Mouse (Mus musculus): ENCODE measurements around the gene Olfr707. TPM values are rescaled to one million over a fixed set of nuclear protein-coding genes. Genes with fewer than 3 reads are reported as not detected.

Olfr707 gene
- polyA plus RNA-seq (2021; fragmentation: Nextera tagmentation), result not detected in 2 replicates
- long read RNA-seq, experiment 1, result 0 reads
- long read RNA-seq, experiment 2, result 0 reads

DNA sequence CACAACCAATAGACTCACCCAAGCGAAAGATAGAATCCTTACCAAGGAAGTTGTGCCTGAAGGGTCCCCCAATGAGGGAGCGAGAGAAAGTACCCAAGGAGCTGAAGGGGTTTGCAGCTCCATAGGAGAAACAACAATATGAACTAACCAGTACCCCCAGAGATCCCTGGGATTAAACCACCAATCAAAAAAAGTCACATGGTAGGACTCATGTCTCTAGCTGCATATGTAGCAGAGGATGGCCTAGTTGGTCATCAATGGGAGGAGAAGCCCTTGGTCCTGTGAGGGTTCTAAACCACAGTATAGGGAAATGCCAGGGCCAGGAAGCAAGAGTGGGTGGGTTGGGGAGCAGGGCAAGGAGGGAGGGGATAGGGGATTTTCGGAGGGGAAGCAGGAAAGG is at the start of gene Olfr707:
TSS of gene Olfr707 (minus strand) at position 101 of the 400 bp plus-strand sequence.

GRCm38 (mm10) chr7:106948212-106948611 is 47.2 kb upstream of the Olfr707 start, which contains the start of gene Olfr710:
Gene Olfr710, minus strand, starts transcription at chr7:106948312.

GRCm38 (mm10) chr7:106932119-106932518 is 31.1 kb upstream of the Olfr707 start, which contains the start of gene Olfr709-ps1:
Gene Olfr709-ps1, minus strand, starts transcription at chr7:106932219.

DNA sequence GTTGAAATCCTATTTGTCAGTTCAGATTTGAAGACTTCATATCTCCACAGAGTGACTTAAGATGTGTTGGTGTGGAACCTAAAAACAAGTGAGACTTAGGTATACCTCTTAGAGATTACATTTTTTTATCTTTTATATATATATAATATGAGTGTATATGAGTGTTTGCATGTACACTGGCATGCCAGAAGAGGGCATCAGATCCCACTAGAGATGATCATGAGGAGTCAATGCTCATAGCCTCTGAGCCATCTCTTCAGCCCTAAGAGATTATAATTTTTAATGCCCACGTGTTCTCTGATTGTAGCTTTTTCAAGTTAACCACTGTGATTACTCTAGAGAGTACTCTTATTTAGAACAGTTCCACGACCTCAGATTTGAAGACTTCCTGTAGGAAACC is 6.6 kb upstream of the Olfr707 start, which contains the start of gene Olfr1532-ps1:
TSS of gene Olfr1532-ps1 (plus strand) at position 326 of the 400 bp plus-strand sequence.

GRCm38 (mm10) chr7:106888062-106888461 is 13.0 kb downstream of the Olfr707 start, which contains the start of gene Olfr706:
Gene Olfr706, minus strand, starts transcription at chr7:106888162.

GRCm38 (mm10) chr7:106876791-106877190 is 24.2 kb downstream of the Olfr707 start, which contains the start of gene Olfr705:
Gene Olfr705, minus strand, starts transcription at chr7:106876891.

DNA sequence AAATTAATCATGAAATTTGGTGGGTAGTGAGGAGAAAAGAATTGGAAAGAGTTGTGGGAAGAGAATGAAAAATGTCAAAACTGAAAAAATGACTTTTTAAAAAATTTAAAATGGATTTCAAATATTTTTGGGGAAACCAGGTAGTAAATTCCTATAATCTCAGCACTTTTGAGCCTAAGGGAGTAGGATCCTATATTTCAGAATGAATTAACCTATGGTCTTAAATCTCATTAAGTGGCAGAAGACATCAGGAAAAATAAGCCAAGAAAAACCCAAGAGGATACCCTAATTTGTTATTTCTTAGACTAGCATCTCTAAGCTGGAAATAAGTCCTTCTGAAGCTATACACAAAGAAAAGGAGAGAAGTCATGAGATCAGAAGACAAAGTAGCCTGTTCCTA is 38.2 kb downstream of the Olfr707 start, which contains the start of gene Olfr704:
TSS of gene Olfr704 (plus strand) at position 301 of the 400 bp plus-strand sequence.

DNA sequence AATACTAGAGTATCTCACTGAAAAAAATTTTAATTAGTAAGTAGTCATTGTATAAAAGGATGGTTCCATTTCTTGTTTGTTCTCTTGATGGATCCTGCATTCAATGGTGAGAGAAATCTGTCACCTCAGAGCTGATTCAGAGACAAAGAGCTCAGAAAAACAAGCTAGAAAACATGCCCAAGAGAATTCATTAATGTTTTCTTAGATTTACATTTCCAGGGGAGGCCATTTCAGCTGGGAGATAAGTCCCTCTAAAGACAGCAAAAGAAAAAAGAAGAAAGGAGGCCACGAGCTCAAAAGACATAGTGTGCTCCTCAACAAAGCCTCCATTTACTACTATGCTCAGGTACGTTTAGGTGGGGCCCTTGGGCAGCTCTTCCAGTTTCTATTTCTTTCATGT is 58.0 kb downstream of the Olfr707 start, which contains the start of gene Olfr703:
TSS of gene Olfr703 (plus strand) at position 301 of the 400 bp plus-strand sequence.

Other genes with a start within 250 kb of the Olfr707 start
- gene Olfr693, start 220.7 kb downstream of the Olfr707 start, polyA plus RNA-seq (2021; fragmentation: Nextera tagmentation), result not detected in 2 replicates
- not detected in 2 replicates for gene Olfr694, start 209.4 kb downstream of the Olfr707 start, polyA plus RNA-seq (2021; fragmentation: Nextera tagmentation)
- gene Olfr695, start 184.8 kb downstream of the Olfr707 start, polyA plus RNA-seq (2021; fragmentation: Nextera tagmentation), result not detected in 2 replicates
- not detected in 2 replicates for gene Olfr697, start 158.8 kb downstream of the Olfr707 start, polyA plus RNA-seq (2021; fragmentation: Nextera tagmentation)
- gene Olfr698, start 145.8 kb downstream of the Olfr707 start, polyA plus RNA-seq (2021; fragmentation: Nextera tagmentation), result not detected in 2 replicates
- gene Olfr699, start 108.0 kb downstream of the Olfr707 start, polyA plus RNA-seq (2021; fragmentation: Nextera tagmentation), result not detected in 2 replicates
- not detected in 2 replicates for gene Olfr700, start 92.4 kb downstream of the Olfr707 start, polyA plus RNA-seq (2021; fragmentation: Nextera tagmentation)
- not detected in 2 replicates for gene Olfr701, start 87.1 kb downstream of the Olfr707 start, polyA plus RNA-seq (2021; fragmentation: Nextera tagmentation)
- gene Olfr702, start 67.3 kb downstream of the Olfr707 start, polyA plus RNA-seq (2021; fragmentation: Nextera tagmentation), result not detected in 2 replicates
- not detected in 2 replicates for gene Olfr703, start 57.9 kb downstream of the Olfr707 start, polyA plus RNA-seq (2021; fragmentation: Nextera tagmentation)
- gene Olfr704, start 38.1 kb downstream of the Olfr707 start, polyA plus RNA-seq (2021; fragmentation: Nextera tagmentation), result not detected in 2 replicates
- not detected in 2 replicates for gene Olfr705, start 24.4 kb downstream of the Olfr707 start, polyA plus RNA-seq (2021; fragmentation: Nextera tagmentation)
- not detected in 2 replicates for gene Olfr706, start 13.1 kb downstream of the Olfr707 start, polyA plus RNA-seq (2021; fragmentation: Nextera tagmentation)
- not detected in 2 replicates for gene Olfr1532-ps1, start 6.8 kb upstream of the Olfr707 start, polyA plus RNA-seq (2021; fragmentation: Nextera tagmentation)
- not detected in 2 replicates for gene Olfr709-ps1, start 31.0 kb upstream of the Olfr707 start, polyA plus RNA-seq (2021; fragmentation: Nextera tagmentation)
- gene Olfr710, start 47.1 kb upstream of the Olfr707 start, polyA plus RNA-seq (2021; fragmentation: Nextera tagmentation), result not detected in 2 replicates
- not detected in 2 replicates for gene Olfr6, start 62.7 kb upstream of the Olfr707 start, polyA plus RNA-seq (2021; fragmentation: Nextera tagmentation)
- gene Olfr711, start 74.2 kb upstream of the Olfr707 start, polyA plus RNA-seq (2021; fragmentation: Nextera tagmentation), result not detected in 2 replicates
- gene Olfr2, start 104.8 kb upstream of the Olfr707 start, polyA plus RNA-seq (2021; fragmentation: Nextera tagmentation), result not detected in 2 replicates
- not detected in 2 replicates for gene Olfr713, start 129.9 kb upstream of the Olfr707 start, polyA plus RNA-seq (2021; fragmentation: Nextera tagmentation)
- gene Olfr714, start 169.7 kb upstream of the Olfr707 start, polyA plus RNA-seq (2021; fragmentation: Nextera tagmentation), result not detected in 2 replicates
- gene Olfr17, start 192.0 kb upstream of the Olfr707 start, polyA plus RNA-seq (2021; fragmentation: Nextera tagmentation), result not detected in 2 replicates
- not detected in 2 replicates for gene Olfr715b, start 209.1 kb upstream of the Olfr707 start, polyA plus RNA-seq (2021; fragmentation: Nextera tagmentation)
- gene Olfr715, start 229.8 kb upstream of the Olfr707 start, polyA plus RNA-seq (2021; fragmentation: Nextera tagmentation), result not detected in 2 replicates
- gene Olfr716, start 237.1 kb upstream of the Olfr707 start, polyA plus RNA-seq (2021; fragmentation: Nextera tagmentation), result not detected in 2 replicates

Measured in layer of hippocampus, adult 6 months (tissue).